Mouse (Mus musculus) kidney, embryonic 16.5 days (tissue): Measurements from ENCODE around the gene Tsc22d3. TPM values are rescaled to one million over a fixed set of nuclear protein-coding genes. Genes with fewer than 3 reads are reported as not detected.

Source experiments
- ATAC-seq: fragments of 200-750 bp; cut with Nextera tagmentation; 2 replicates; pipeline ENCODE4 v1.8.0; 2017; ENCODE audit warnings: moderate TSS enrichment; ENCODE audit not compliant: low FRiP score, low TSS enrichment
- H3K27ac ChIP-seq: fragments of 300-500 bp; sonication (generic); 2 replicates; pipeline ENCODE4 v1.5.1; 2014; ENCODE audit warnings: low read length
- H3K27me3 ChIP-seq: fragments of 300-500 bp; sonication (generic); 2 replicates; pipeline ENCODE4 v1.6.1; 2014; ENCODE audit warnings: low read length, control low read depth, mixed read lengths; ENCODE audit not compliant: insufficient read depth
- H3K36me3 ChIP-seq: fragments of 300-500 bp; sonication (generic); 2 replicates; pipeline ENCODE4 v1.6.1; 2014; ENCODE audit warnings: low read length, control low read depth, mixed read lengths; ENCODE audit not compliant: insufficient read depth
- H3K4me1 ChIP-seq: fragments of 300-500 bp; sonication (generic); 2 replicates; pipeline ENCODE4 v1.6.1; 2014; ENCODE audit warnings: low read length, control low read depth, mixed read lengths; ENCODE audit not compliant: insufficient read depth
- H3K4me2 ChIP-seq: fragments of 300-500 bp; sonication (generic); replicated peaks from 2 replicates; pipeline ENCODE4 v1.6.1; 2014; ENCODE audit warnings: low read depth, low read length
- H3K4me3 ChIP-seq: fragments of 300-500 bp; sonication (generic); 2 replicates; pipeline ENCODE4 v1.5.1; 2014; ENCODE audit warnings: mild to moderate bottlenecking, low read length
- H3K9ac ChIP-seq: fragments of 300-500 bp; sonication (generic); replicated peaks from 2 replicates; pipeline ENCODE4 v1.6.1; 2014; ENCODE audit warnings: low read length
- H3K9me3 ChIP-seq: fragments of 300-500 bp; sonication (generic); 2 replicates; pipeline ENCODE4 v1.6.1; 2016; ENCODE audit warnings: low read length, control low read depth
- WGBS: fragments of 180-500 bp; shearing (Covaris S2); extraction: QIAGEN DNeasy Blood & Tissue Kit; methylation state at CpG from one replicate; pipeline ENCODE4 v1.1.7; 2014; 5-methylcytosine and 5-hydroxymethylcytosine counted together
- polyA plus RNA-seq: library from polyadenylated mRNA; unstranded; fragments of >200 nt; fragmentation: Nextera tagmentation; extraction: Ambion mirVana; gene quantifications from 2 replicates; pipeline ENCODE4 v1.2.1, GENCODE M21; 2015

The Tsc22d3 gene
- polyA plus RNA-seq, result 110 and 123 TPM in 2 replicates

DNA sequence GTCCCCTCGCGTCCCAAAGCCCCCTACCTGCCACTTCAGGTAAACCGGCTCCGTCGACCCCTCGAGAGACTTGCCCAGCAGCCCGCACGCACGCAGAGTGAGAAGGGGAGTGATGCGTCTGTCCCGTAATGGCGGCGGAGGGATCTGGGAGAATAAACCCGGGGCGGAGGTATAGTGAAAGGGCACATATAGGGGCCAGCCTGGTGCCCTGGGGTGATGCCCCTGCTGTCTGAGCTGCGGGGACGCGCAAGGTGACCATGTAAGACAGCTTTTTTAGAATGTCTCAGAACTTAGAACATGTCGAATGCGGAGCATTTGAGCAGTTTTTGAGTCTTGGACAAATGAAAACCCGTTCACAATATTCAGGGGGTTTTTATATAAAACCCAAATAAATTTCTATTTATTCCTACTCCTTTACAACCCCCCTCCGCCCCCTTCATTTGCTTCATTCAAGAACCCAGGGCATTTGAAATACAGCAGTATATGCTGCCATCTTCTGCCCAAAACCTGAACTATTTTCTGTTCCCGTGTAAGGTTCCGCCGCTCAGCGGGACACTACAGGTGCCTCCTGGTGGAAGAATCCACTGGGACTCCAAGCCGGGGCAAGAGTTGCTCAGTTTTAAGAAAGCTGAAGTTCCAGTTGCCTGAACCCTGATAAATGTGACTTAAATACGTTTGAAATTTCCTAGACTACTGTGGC lies at the start of gene Tsc22d3:
Gene Tsc22d3, minus strand, starts transcription at position 250 of the 700 bp plus-strand sequence.
- peak; percentile 46; the same call in 1 of the 2 replicates for ATAC-seq
- Histone ChIP-seq H3K36me3 (no peaks in the 10 kb centered on the region), H3K4me1 (no peaks in the 10 kb centered on the region), H3K4me3 (peak within 1 kb of the TSS; percentile 52), H3K9ac (no peak within 1 kb of the TSS), H3K9me3 (peaks cover 5% of the 10 kb centered on the region; the same call in 1 of the 2 replicates), H3K27ac (no peak within 1 kb of the TSS), H3K4me2 (peak within 1 kb of the TSS; percentile 71), H3K27me3 (peaks cover 36% of the 10 kb centered on the region)
- 36% methylated on average over 28 of the region's 28 CpGs for WGBS

DNA sequence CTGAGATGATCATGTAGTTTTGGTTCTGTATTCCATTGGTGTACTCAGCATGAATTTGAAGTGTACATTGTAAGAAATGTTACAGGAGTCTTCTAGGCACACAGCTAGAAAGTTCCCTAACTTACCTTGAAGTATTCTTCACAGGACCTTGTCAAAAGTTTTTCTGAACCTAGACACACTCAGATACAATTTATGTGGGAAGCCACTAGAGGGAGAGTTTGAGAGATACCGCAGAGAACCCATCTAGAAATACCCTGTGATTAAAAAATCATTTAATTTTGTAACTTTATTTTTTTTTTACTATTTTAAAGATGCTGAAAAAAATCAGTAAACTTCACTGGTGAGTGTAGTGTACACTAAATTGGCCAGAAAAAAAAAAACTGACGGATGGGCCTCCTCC lies 39.1 kb upstream of the Tsc22d3 start:
- 73% methylated on average over 2 of the region's 2 CpGs for WGBS
- Histone ChIP-seq H3K4me1 (no peaks in the 10 kb centered on the region), H3K4me3 (no peak overlapping the region), H3K27me3 (peaks cover 12% of the 10 kb centered on the region; the same call in 1 of the 2 replicates), H3K27ac (no peak overlapping the region), H3K36me3 (no peaks in the 10 kb centered on the region), H3K4me2 (no peak overlapping the region), H3K9ac (no peak overlapping the region), H3K9me3 (no peaks in the 10 kb centered on the region)
- ATAC-seq, result no peak

- H3K4me2 ChIP-seq, result no peak overlapping the region
- no peaks in the 10 kb centered on the region for H3K36me3 ChIP-seq
- H3K27me3 ChIP-seq, result peaks cover 7% of the 10 kb centered on the region; the same call in 1 of the 2 replicates
- H3K4me3 ChIP-seq, result no peak overlapping the region
- no peaks in the 10 kb centered on the region for H3K4me1 ChIP-seq
- no peaks in the 10 kb centered on the region for H3K9me3 ChIP-seq
- H3K27ac ChIP-seq, result no peak overlapping the region
- 80% methylated on average over 5 of the region's 5 CpGs for WGBS
- H3K9ac ChIP-seq, result no peak overlapping the region
- ATAC-seq, result no peak
Observed at GRCm38 (mm10) chrX:140638028-140638427, 37.6 kb upstream of the Tsc22d3 start.

DNA sequence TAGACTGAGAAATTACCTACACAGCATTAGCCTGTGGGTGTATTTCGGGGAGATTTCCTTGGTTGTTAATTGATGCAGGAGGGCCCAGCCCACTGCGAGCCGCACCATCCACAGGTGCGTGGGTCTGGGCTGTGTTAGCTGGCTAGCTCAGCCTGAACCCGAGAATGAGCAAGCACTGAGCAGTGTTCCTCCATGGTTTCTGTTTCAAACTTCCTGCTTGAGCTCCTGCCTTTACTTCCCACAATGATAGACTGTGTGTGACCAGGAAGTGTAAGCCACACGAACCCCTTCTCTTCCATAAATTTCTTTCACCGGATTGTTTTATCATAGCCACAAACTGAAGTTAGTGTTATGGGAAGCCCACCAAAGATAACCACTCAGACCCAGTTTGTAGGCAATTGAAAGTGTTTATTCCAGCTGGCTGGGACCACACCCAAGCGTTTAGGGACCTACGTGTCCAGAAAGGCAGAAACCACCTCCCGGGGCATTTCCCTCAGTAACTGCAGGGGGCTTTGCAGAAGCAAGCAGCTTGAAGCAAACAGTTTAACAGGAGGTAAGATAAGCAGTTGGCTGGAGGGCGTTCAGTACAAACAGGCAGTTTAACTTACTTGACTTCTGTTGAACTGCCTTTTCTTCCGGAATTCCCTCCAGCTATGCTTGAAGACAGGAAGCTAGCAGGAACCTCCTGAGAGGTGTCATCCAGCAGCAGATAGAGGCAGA lies 24.6 kb upstream of the Tsc22d3 start:
- no peaks in the 10 kb centered on the region for H3K9me3 ChIP-seq
- H3K9ac ChIP-seq, result no peak overlapping the region
- ATAC-seq, result no peak
- no peaks in the 10 kb centered on the region for H3K4me1 ChIP-seq
- no peaks in the 10 kb centered on the region for H3K36me3 ChIP-seq
- H3K4me3 ChIP-seq, result no peak overlapping the region
- H3K27me3 ChIP-seq, result peaks cover 10% of the 10 kb centered on the region; the same call in 1 of the 2 replicates
- 59% methylated on average over 12 of the region's 12 CpGs for WGBS
- no peak overlapping the region for H3K27ac ChIP-seq
- no peak overlapping the region for H3K4me2 ChIP-seq

GRCm38 (mm10) chrX:140609938-140610337 lies 9.5 kb upstream of the Tsc22d3 start:
- ATAC-seq, result no peak
- Histone ChIP-seq H3K4me2 (no peak overlapping the region), H3K4me1 (no peaks in the 10 kb centered on the region)

DNA sequence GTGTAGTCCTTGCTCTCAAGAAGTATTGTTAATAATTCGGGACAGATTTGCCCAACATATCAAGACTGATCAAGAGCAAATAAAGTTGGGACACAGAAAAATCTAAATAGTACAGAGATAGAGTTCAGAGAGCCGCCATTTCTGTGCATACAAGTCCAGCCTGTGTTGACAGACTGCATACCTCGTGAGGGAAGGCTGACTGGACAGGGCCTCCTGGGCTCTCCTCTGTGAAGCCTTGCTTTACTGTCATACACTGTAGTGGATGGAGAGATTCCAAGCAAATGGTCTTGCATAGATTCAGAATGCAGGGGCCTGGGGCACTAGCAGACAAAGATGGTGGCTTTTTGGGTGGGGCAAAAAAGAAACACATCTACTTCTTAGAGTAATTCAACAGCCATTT lies 1.4 kb upstream of the Tsc22d3 start:
- peaks cover 45% of the 10 kb centered on the region for H3K27me3 ChIP-seq
- peaks cover 5% of the 10 kb centered on the region; the same call in 1 of the 2 replicates for H3K9me3 ChIP-seq
- H3K36me3 ChIP-seq, result no peaks in the 10 kb centered on the region
- H3K4me2 ChIP-seq, result no peak overlapping the region
- no peak overlapping the region for H3K27ac ChIP-seq
- H3K9ac ChIP-seq, result no peak overlapping the region
- 67% methylated on average over 3 of the region's 3 CpGs for WGBS
- H3K4me1 ChIP-seq, result no peaks in the 10 kb centered on the region
- ATAC-seq, result no peak
- H3K4me3 ChIP-seq, result no peak overlapping the region

More at GRCm38 (mm10) chrX:140609938-140610337, 9.5 kb upstream of the Tsc22d3 start:
- Histone ChIP-seq H3K9ac (no peak overlapping the region), H3K27me3 (peaks cover 21% of the 10 kb centered on the region), H3K4me3 (no peak overlapping the region), H3K36me3 (no peaks in the 10 kb centered on the region), H3K27ac (no peak overlapping the region), H3K9me3 (no peaks in the 10 kb centered on the region)
- WGBS, result 83% methylated on average over 4 of the region's 4 CpGs

- ATAC-seq, result no peak
- H3K9ac ChIP-seq, result no peak overlapping the region
- WGBS, result 54% methylated on average over 4 of the region's 4 CpGs
- no peaks in the 10 kb centered on the region for H3K36me3 ChIP-seq
- no peak overlapping the region for H3K4me3 ChIP-seq
- peaks cover 43% of the 10 kb centered on the region for H3K27me3 ChIP-seq
- no peaks in the 10 kb centered on the region for H3K4me1 ChIP-seq
- H3K9me3 ChIP-seq, result peaks cover 5% of the 10 kb centered on the region; the same call in 1 of the 2 replicates
- no peak overlapping the region for H3K4me2 ChIP-seq
- no peak overlapping the region for H3K27ac ChIP-seq
Observed at GRCm38 (mm10) chrX:140601311-140601710, 852 bp upstream of the Tsc22d3 start.

- no peak overlapping the region for H3K9ac ChIP-seq
- WGBS, result 26% methylated on average over 54 of the region's 78 CpGs
- peak overlapping the region; percentile 52 for H3K4me3 ChIP-seq
- peak overlapping the region; percentile 71 for H3K4me2 ChIP-seq
- H3K27me3 ChIP-seq, result peaks cover 33% of the 10 kb centered on the region
- H3K36me3 ChIP-seq, result no peaks in the 10 kb centered on the region
- H3K9me3 ChIP-seq, result peaks cover 5% of the 10 kb centered on the region; the same call in 1 of the 2 replicates
- H3K4me1 ChIP-seq, result no peaks in the 10 kb centered on the region
- no peak overlapping the region for H3K27ac ChIP-seq
- peak; percentile 24; the same call in 1 of the 2 replicates for ATAC-seq
Observed at GRCm38 (mm10) chrX:140599561-140600409, 674 bp downstream of the Tsc22d3 start.

- Histone ChIP-seq H3K4me3 (peak overlapping the region; percentile 52), H3K4me2 (peak overlapping the region; percentile 71), H3K27ac (no peak overlapping the region), H3K4me1 (no peaks in the 10 kb centered on the region), H3K27me3 (peaks cover 33% of the 10 kb centered on the region), H3K9ac (peak overlapping the region; percentile 44; the same call in 1 of the 2 replicates), H3K36me3 (no peaks in the 10 kb centered on the region), H3K9me3 (peaks cover 5% of the 10 kb centered on the region; the same call in 1 of the 2 replicates)
- ATAC-seq, result peak; percentile 86
- 32% methylated on average over 28 of the region's 109 CpGs for WGBS
Observed at GRCm38 (mm10) chrX:140598850-140599560, 1.5 kb downstream of the Tsc22d3 start.
